Mouse (Mus musculus) gastrocnemius, adult 8-10 months (tissue): ENCODE measurements around the gene Dhx30. TPM values are rescaled to one million over a fixed set of nuclear protein-coding genes. Genes with fewer than 3 reads are reported as not detected.
"Not testable (repeated sequence)": the region's sequence is repeated elsewhere in the genome, so short reads cannot be mapped to it uniquely, and the experiment has no call there.

Experiments
- DNase-seq, 2 experiments: peaks; one replicate each; pipeline ENCODE4 v3.0.0; 2022; ENCODE audit warnings: low spot score in 2 of 2
- total RNA-seq, 4 experiments: library from RNA; stranded (reverse); gene quantifications; 2 replicates each; pipeline ENCODE4 v1.2.4; 2022

Gene Dhx30
- total RNA-seq, 4 experiments from 2014 or later = 25.4 to 39.5 (median 35.1) TPM

- no peak for DNase-seq
Measured at GRCm38 (mm10) chr9:110097791-110098190, 19.8 kb downstream of the Dhx30 start.

- DNase-seq = no peak
Measured at GRCm38 (mm10) chr9:110094761-110095160, 22.9 kb downstream of the Dhx30 start.

GRCm38 (mm10) chr9:110093303-110093702 is 24.3 kb downstream of the Dhx30 start:
- DNase-seq = no peak

GRCm38 (mm10) chr9:110085693-110086092 is 31.9 kb downstream of the Dhx30 start:
- no peak for DNase-seq

GRCm38 (mm10) chr9:110084201-110084964 is 33.2 kb downstream of the Dhx30 start:
- peak in 1 of 2 experiments; percentile 56 for DNase-seq

- no peak for DNase-seq
Measured at GRCm38 (mm10) chr9:110081066-110081465, 36.6 kb downstream of the Dhx30 start.

- DNase-seq = not testable (repeated sequence)
Measured at GRCm38 (mm10) chr9:110076468-110076867, 41.2 kb downstream of the Dhx30 start.

- DNase-seq = peak in 1 of 2 experiments; percentile 55
Measured at GRCm38 (mm10) chr9:110071843-110072242, 45.8 kb downstream of the Dhx30 start.

GRCm38 (mm10) chr9:110071011-110071410 is 46.6 kb downstream of the Dhx30 start:
- no peak for DNase-seq

GRCm38 (mm10) chr9:110070358-110070757 is 47.3 kb downstream of the Dhx30 start:
- DNase-seq = peak; percentile 59 to 67

GRCm38 (mm10) chr9:110068745-110069144 is 48.9 kb downstream of the Dhx30 start:
- DNase-seq = no peak

- no peak for DNase-seq
Measured at GRCm38 (mm10) chr9:110064641-110065040, 53.0 kb downstream of the Dhx30 start.

- DNase-seq = no peak
Measured at GRCm38 (mm10) chr9:110062861-110063260, 54.8 kb downstream of the Dhx30 start.

GRCm38 (mm10) chr9:110062405-110062804 is 55.2 kb downstream of the Dhx30 start:
- no peak for DNase-seq

GRCm38 (mm10) chr9:110060761-110061160 is 56.9 kb downstream of the Dhx30 start:
- DNase-seq = no peak

GRCm38 (mm10) chr9:110057200-110057599 is 60.4 kb downstream of the Dhx30 start:
- DNase-seq = no peak

- DNase-seq = no peak
Measured at GRCm38 (mm10) chr9:110054781-110055180, 62.8 kb downstream of the Dhx30 start.

GRCm38 (mm10) chr9:110054080-110054421 is 63.6 kb downstream of the Dhx30 start:
- DNase-seq = no peak

GRCm38 (mm10) chr9:110053305-110054079 is 64.1 kb downstream of the Dhx30 start:
- peak in 1 of 2 experiments; percentile 50 for DNase-seq

- DNase-seq = peak in 1 of 2 experiments; percentile 33
Measured at GRCm38 (mm10) chr9:110052951-110053304, 64.7 kb downstream of the Dhx30 start.

- DNase-seq = no peak
Measured at GRCm38 (mm10) chr9:110051869-110052661, 65.6 kb downstream of the Dhx30 start.

GRCm38 (mm10) chr9:110051184-110051583 is 66.4 kb downstream of the Dhx30 start:
- no peak for DNase-seq
